Mouse (Mus musculus) E14TG2a.4 (cell line): ENCODE results near the gene Pdia3.

Experiments
- CTCF ChIP-seq: conservative IDR thresholded peaks from 2 replicates; pipeline ENCODE4 v1.5.1; 2014; ENCODE audit warnings: low read length
- NANOG ChIP-seq: IDR thresholded peaks from 2 replicates; pipeline ENCODE4 v1.6.1; 2014; ENCODE audit warnings: borderline replicate concordance, low read length, mixed read lengths

GRCm38 (mm10) chr2:121415103-121415502 lies 1.5 kb downstream of the Pdia3 start:
- TF ChIP-seq CTCF (no peak), NANOG (no peak)
